Mouse (Mus musculus) left cerebral cortex, adult 9 months (tissue): ENCODE measurements at regions not wholly inside any gene's neighbourhood (a gene's known extent, or its start where the extent isn't known, plus 50 kb on each side); places are given as distances from the start of the nearest gene placed in this dataset.

Experiments
- DNase-seq, 2 experiments: peaks; one replicate each; pipeline ENCODE4 v3.0.0; 2022; ENCODE audit warnings: low spot score in 2 of 2

GRCm38 (mm10) chr4:80002738-80003635 is 830.9 kb upstream of the Tyrp1 start:
- DNase-seq: no peak

GRCm38 (mm10) chr4:80003636-80004365 is 830.1 kb upstream of the Tyrp1 start:
- no peak for DNase-seq

GRCm38 (mm10) chr4:80004366-80004700 is 829.6 kb upstream of the Tyrp1 start:
- DNase-seq: no peak

GRCm38 (mm10) chr4:80004788-80005187 is 829.1 kb upstream of the Tyrp1 start:
- no peak for DNase-seq

GRCm38 (mm10) chr4:80027876-80028275 is 806.0 kb upstream of the Tyrp1 start:
- DNase-seq: no peak

GRCm38 (mm10) chr4:80047956-80048355 is 786.0 kb upstream of the Tyrp1 start:
- DNase-seq: peak; percentile 27 to 76
